Mouse (Mus musculus) adrenal gland, postnatal 4 days (tissue): ENCODE measurements around the gene Gm3045. TPM values are rescaled to one million over a fixed set of nuclear protein-coding genes. Genes with fewer than 3 reads are reported as not detected.

Experiments
- DNase-seq, 2 experiments: peaks; one replicate each; pipeline ENCODE4 v3.0.0; 2021 to 2022; ENCODE audit warnings: low spot score in 2 of 2, mixed read lengths in 2 of 2
- total RNA-seq, 2 experiments: library from RNA; stranded (reverse); gene quantifications; 2 replicates each; pipeline ENCODE4 v1.2.3; 2021

The Gm3045 gene
- total RNA-seq, 2 experiments from 2014 or later, result not detected

- no peak for DNase-seq
These were observed 9.4 kb downstream of the Gm3045 start for GRCm38 (mm10) chr13:56435615-56436287.

- DNase-seq, result peak in 1 of 2 experiments; percentile 11
These were observed 12.0 kb downstream of the Gm3045 start, which contains the start of gene Slc25a48 for GRCm38 (mm10) chr13:56438211-56439075. Gene Slc25a48, plus strand, starts transcription at chr13:56438355.

- no peak for DNase-seq
These were observed 17.0 kb downstream of the Gm3045 start for GRCm38 (mm10) chr13:56443411-56443810.

- DNase-seq, result no peak
These were observed 17.7 kb downstream of the Gm3045 start for GRCm38 (mm10) chr13:56444112-56444511.

- DNase-seq, result no peak
These were observed 18.6 kb downstream of the Gm3045 start for GRCm38 (mm10) chr13:56444996-56445395.

GRCm38 (mm10) chr13:56449239-56450030 is 23.0 kb downstream of the Gm3045 start:
- no peak for DNase-seq

- no peak for DNase-seq
These were observed 23.6 kb downstream of the Gm3045 start for GRCm38 (mm10) chr13:56450035-56450434.

GRCm38 (mm10) chr13:56458001-56458400 is 31.6 kb downstream of the Gm3045 start:
- no peak for DNase-seq

- no peak for DNase-seq
These were observed 35.1 kb downstream of the Gm3045 start for GRCm38 (mm10) chr13:56461460-56461859.

GRCm38 (mm10) chr13:56462791-56463190 is 36.4 kb downstream of the Gm3045 start:
- DNase-seq, result no peak

- no peak for DNase-seq
These were observed 36.9 kb downstream of the Gm3045 start for GRCm38 (mm10) chr13:56463261-56463660.

- no peak for DNase-seq
These were observed 37.4 kb downstream of the Gm3045 start for GRCm38 (mm10) chr13:56463750-56464149.

- DNase-seq, result no peak
These were observed 41.4 kb downstream of the Gm3045 start for GRCm38 (mm10) chr13:56467786-56468185.

GRCm38 (mm10) chr13:56468536-56468935 is 42.1 kb downstream of the Gm3045 start:
- DNase-seq, result no peak

GRCm38 (mm10) chr13:56471211-56471610 is 44.8 kb downstream of the Gm3045 start:
- no peak for DNase-seq

GRCm38 (mm10) chr13:56471951-56472350 is 45.6 kb downstream of the Gm3045 start:
- DNase-seq, result no peak

- no peak for DNase-seq
These were observed 46.3 kb downstream of the Gm3045 start for GRCm38 (mm10) chr13:56472661-56473060.

- DNase-seq, result no peak
These were observed 49.0 kb downstream of the Gm3045 start for GRCm38 (mm10) chr13:56475363-56475762.

- DNase-seq, result no peak
These were observed 50.4 kb downstream of the Gm3045 start for GRCm38 (mm10) chr13:56476790-56477189.

- no peak for DNase-seq
These were observed 50.9 kb downstream of the Gm3045 start for GRCm38 (mm10) chr13:56477271-56477670.

- DNase-seq, result no peak
These were observed 51.6 kb downstream of the Gm3045 start for GRCm38 (mm10) chr13:56478027-56478426.
